8 mouse cellular contexts compared by ENCODE assay signal in the genomic region with DNA sequence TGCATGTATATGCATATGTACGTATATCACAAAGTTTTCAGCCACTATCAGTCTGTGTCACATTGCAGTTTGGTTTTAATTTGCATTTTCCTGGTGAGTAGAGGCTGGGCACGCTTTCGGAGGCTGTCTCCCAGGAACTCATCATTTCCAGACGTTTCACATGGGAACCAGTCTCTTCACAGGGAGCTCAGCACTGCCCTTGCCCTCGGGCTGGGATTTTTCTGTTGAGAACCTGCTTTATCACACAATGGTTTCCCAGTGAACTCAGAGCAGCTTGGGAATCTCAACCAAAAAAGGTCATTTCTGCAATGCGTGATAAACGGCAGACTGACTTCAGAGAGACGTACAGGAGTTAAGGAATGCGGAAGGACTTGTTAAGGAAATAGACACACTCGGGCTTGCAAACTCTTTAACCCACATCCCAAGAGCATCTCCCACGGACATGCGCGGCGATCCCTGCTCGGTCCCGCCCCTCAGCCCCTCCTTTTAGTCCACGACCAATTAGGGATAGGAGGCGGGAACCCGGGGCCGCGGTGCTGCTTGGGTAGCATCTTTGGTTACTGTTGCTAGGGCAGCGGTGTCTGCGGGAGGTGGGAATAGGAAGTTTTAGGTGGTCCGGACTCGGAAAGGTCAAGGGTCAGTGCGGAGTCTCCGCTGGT. TPM values are rescaled to one million over a fixed set of nuclear protein-coding genes. Genes with fewer than 3 reads are reported as not detected.
DNase-seq lines count a peak whose midpoint lies in the region; ATAC-seq and TF ChIP-seq lines count a peak whose summit lies in the region.

TSS of gene Kif6 (plus strand) at position 560 of the 659 bp plus-strand sequence.

- peak; percentile 8 to 18 for DNase-seq in spleen, adult 18-20 months
- no peak for DNase-seq in spleen, adult 12 weeks (ENCODE audit: low spot score)
- peak; percentile 93 for DNase-seq in forebrain, embryonic 11.5 days (ENCODE audit: low spot score)
- peak; percentile 88 for DNase-seq in limb, embryonic 14.5 days (ENCODE audit: low spot score)
- peak; percentile 88 for DNase-seq in midbrain, postnatal 0 days (ENCODE audit: low spot score)

- peak within 1 kb of the TSS; percentile 60 for H3K9ac ChIP-seq in forebrain, embryonic 11.5 days (ENCODE audit: low read length)
- H3K9ac ChIP-seq in heart, embryonic 13.5 days = peak within 1 kb of the TSS; percentile 82
- H3K9ac ChIP-seq in kidney, embryonic 16.5 days (replicated peaks; ENCODE audit: low read length) = peak within 1 kb of the TSS; percentile 59
- peak within 1 kb of the TSS; percentile 50 for H3K9ac ChIP-seq in limb, embryonic 14.5 days (ENCODE audit: low read depth, low read length, severe bottlenecking)
- peak within 1 kb of the TSS; percentile 48 for H3K9ac ChIP-seq in midbrain, postnatal 0 days (replicated peaks; ENCODE audit: low read length, poor library complexity, severe bottlenecking)

- H3K4me1 ChIP-seq in forebrain, embryonic 11.5 days (replicated peaks; ENCODE audit: control insufficient read depth, insufficient read depth, low read length) = no peaks in the 10 kb centered on the region
- H3K4me1 ChIP-seq in heart, embryonic 13.5 days = peaks cover 13% of the 10 kb centered on the region
- H3K4me1 ChIP-seq in kidney, embryonic 16.5 days (ENCODE audit: insufficient read depth, low read length) = peaks cover 10% of the 10 kb centered on the region
- H3K4me1 ChIP-seq in limb, embryonic 14.5 days (ENCODE audit: control insufficient read depth, insufficient read depth, low read length) = peaks cover 16% of the 10 kb centered on the region
- no peaks in the 10 kb centered on the region for H3K4me1 ChIP-seq in midbrain, postnatal 0 days (ENCODE audit: insufficient read depth, low read length)
- H3K4me1 ChIP-seq in testis, adult 2 months (ENCODE audit: control insufficient read depth, insufficient read depth, low read length) = peaks cover 12% of the 10 kb centered on the region

- peak within 1 kb of the TSS; percentile 91 for H3K4me2 ChIP-seq in forebrain, embryonic 11.5 days (ENCODE audit: low read depth, low read length, severe bottlenecking)
- peak within 1 kb of the TSS; percentile 97 for H3K4me2 ChIP-seq in heart, embryonic 13.5 days
- peak within 1 kb of the TSS; percentile 95 for H3K4me2 ChIP-seq in kidney, embryonic 16.5 days (replicated peaks; ENCODE audit: low read depth, low read length)
- peak within 1 kb of the TSS; percentile 93 for H3K4me2 ChIP-seq in limb, embryonic 14.5 days (replicated peaks; ENCODE audit: low read depth, low read length, severe bottlenecking)
- peak within 1 kb of the TSS; percentile 97 for H3K4me2 ChIP-seq in midbrain, postnatal 0 days (ENCODE audit: low read depth, low read length, poor library complexity, severe bottlenecking)

- TF ChIP-seq POLR2A in limb, embryonic 14.5 days (IDR thresholded peaks at IDR 0.05; ENCODE audit: borderline replicate concordance, extremely low read depth, insufficient read depth, insufficient read length) = 0 out of 2 replicates have a peak, but pooled peaks have one; percentile 55
- peak; percentile 29; the same call in 1 of the 2 replicates for TF ChIP-seq POLR2A in testis, adult 2 months (IDR thresholded peaks at IDR 0.05; ENCODE audit: control insufficient read depth, low read depth, low read length)

- H3K9me3 ChIP-seq in forebrain, embryonic 11.5 days (ENCODE audit: control insufficient read depth, low read length) = no peaks in the 10 kb centered on the region
- no peaks in the 10 kb centered on the region for H3K9me3 ChIP-seq in heart, embryonic 13.5 days
- H3K9me3 ChIP-seq in kidney, embryonic 16.5 days (ENCODE audit: low read length) = no peaks in the 10 kb centered on the region
- no peaks in the 10 kb centered on the region for H3K9me3 ChIP-seq in limb, embryonic 14.5 days (ENCODE audit: control insufficient read depth, low read length)
- H3K9me3 ChIP-seq in midbrain, postnatal 0 days (ENCODE audit: low read length) = no peaks in the 10 kb centered on the region

- WGBS in forebrain, embryonic 11.5 days = 2% methylated on average over 27 of the region's 27 CpGs
- WGBS in heart, embryonic 13.5 days = 2% methylated on average over 27 of the region's 27 CpGs
- WGBS in kidney, embryonic 16.5 days = 2% methylated on average over 27 of the region's 27 CpGs
- WGBS in limb, embryonic 14.5 days = 1% methylated on average over 27 of the region's 27 CpGs
- 2% methylated on average over 27 of the region's 27 CpGs for WGBS in midbrain, postnatal 0 days

- no peak within 1 kb of the TSS for H3K27ac ChIP-seq in forebrain, embryonic 11.5 days (ENCODE audit: low read depth, low read length)
- H3K27ac ChIP-seq in heart, embryonic 13.5 days (replicated peaks) = peak within 1 kb of the TSS; percentile 59
- H3K27ac ChIP-seq in kidney, embryonic 16.5 days (ENCODE audit: low read length) = peak within 1 kb of the TSS; percentile 51; the same call in 1 of the 2 replicates
- H3K27ac ChIP-seq in limb, embryonic 14.5 days (replicated peaks; ENCODE audit: low read depth, low read length) = no peak within 1 kb of the TSS
- peak within 1 kb of the TSS; percentile 21; the same call in 1 of the 2 replicates for H3K27ac ChIP-seq in midbrain, postnatal 0 days (ENCODE audit: low read depth, low read length)
- no peak within 1 kb of the TSS; the same call in 1 of the 2 replicates for H3K27ac ChIP-seq in testis, adult 2 months (ENCODE audit: control insufficient read depth, insufficient read depth, low read depth, low read length)

- H3K4me3 ChIP-seq in forebrain, embryonic 11.5 days (ENCODE audit: low read depth, low read length) = peak within 1 kb of the TSS; percentile 66
- H3K4me3 ChIP-seq in heart, embryonic 13.5 days = peak within 1 kb of the TSS; percentile 75
- H3K4me3 ChIP-seq in kidney, embryonic 16.5 days (ENCODE audit: low read length) = peak within 1 kb of the TSS; percentile 73
- peak within 1 kb of the TSS; percentile 57 for H3K4me3 ChIP-seq in limb, embryonic 14.5 days (replicated peaks; ENCODE audit: low read length)
- H3K4me3 ChIP-seq in midbrain, postnatal 0 days (ENCODE audit: low read depth, low read length) = peak within 1 kb of the TSS; percentile 56
- peak within 1 kb of the TSS; percentile 93 for H3K4me3 ChIP-seq in testis, adult 2 months (ENCODE audit: control insufficient read depth, low read depth, low read length)

- TF ChIP-seq CTCF in midbrain, postnatal 0 days (IDR thresholded peaks at IDR 0.05) = no peak
- TF ChIP-seq CTCF in testis, adult 2 months (IDR thresholded peaks at IDR 0.05; ENCODE audit: control insufficient read depth, insufficient read depth, insufficient replicate concordance, low read depth, low read length) = no peak

- H3K36me3 ChIP-seq in forebrain, embryonic 11.5 days (ENCODE audit: control insufficient read depth, insufficient read depth, low read length) = no peaks in the 10 kb centered on the region
- no peaks in the 10 kb centered on the region for H3K36me3 ChIP-seq in heart, embryonic 13.5 days
- no peaks in the 10 kb centered on the region for H3K36me3 ChIP-seq in kidney, embryonic 16.5 days (ENCODE audit: insufficient read depth, low read length)
- H3K36me3 ChIP-seq in limb, embryonic 14.5 days (ENCODE audit: control insufficient read depth, insufficient read depth, low read length) = no peaks in the 10 kb centered on the region
- no peaks in the 10 kb centered on the region for H3K36me3 ChIP-seq in midbrain, postnatal 0 days (ENCODE audit: insufficient read depth, low read length)
- no peaks in the 10 kb centered on the region for H3K36me3 ChIP-seq in testis, adult 2 months (ENCODE audit: control insufficient read depth, insufficient read depth, low read length)

- H3K27me3 ChIP-seq in forebrain, embryonic 11.5 days (ENCODE audit: control insufficient read depth, insufficient read depth, low read length) = no peaks in the 10 kb centered on the region
- no peaks in the 10 kb centered on the region for H3K27me3 ChIP-seq in heart, embryonic 13.5 days (replicated peaks)
- no peaks in the 10 kb centered on the region for H3K27me3 ChIP-seq in kidney, embryonic 16.5 days (ENCODE audit: insufficient read depth, low read length)
- H3K27me3 ChIP-seq in limb, embryonic 14.5 days (ENCODE audit: control insufficient read depth, insufficient read depth, low read length) = no peaks in the 10 kb centered on the region
- H3K27me3 ChIP-seq in midbrain, postnatal 0 days (ENCODE audit: insufficient read depth, low read length) = no peaks in the 10 kb centered on the region
- H3K27me3 ChIP-seq in testis, adult 2 months (ENCODE audit: control insufficient read depth, insufficient read depth, low read length) = no peaks in the 10 kb centered on the region

- ATAC-seq in forebrain, embryonic 11.5 days (replicated peaks; ENCODE audit: low FRiP score) = peak; percentile 98
- peak; percentile 73 for ATAC-seq in heart, embryonic 13.5 days (ENCODE audit: extremely low read depth, insufficient number of reproducible peaks, low FRiP score, low TSS enrichment)
- ATAC-seq in kidney, embryonic 16.5 days (ENCODE audit: low FRiP score, low TSS enrichment) = peak; percentile 98
- ATAC-seq in limb, embryonic 14.5 days (ENCODE audit: low FRiP score, low read depth) = peak; percentile 95
- ATAC-seq in midbrain, postnatal 0 days (ENCODE audit: low FRiP score) = peak; percentile 95

RNA-seq across cellular contexts. Expression of gene Kif6, which starts in this region (rescaled TPM):
- polyA plus RNA-seq in forebrain, embryonic 11.5 days (2014; fragmentation: Nextera tagmentation; extraction: Ambion mirVana) = 3.1 and 3.4 TPM in 2 replicates
- 1.2 and 1.6 TPM in 2 replicates for polyA plus RNA-seq in heart, embryonic 13.5 days (2015; fragmentation: Nextera tagmentation; extraction: Ambion mirVana)
- polyA plus RNA-seq in kidney, embryonic 16.5 days (2015; fragmentation: Nextera tagmentation; extraction: Ambion mirVana) = 1.6 and 2.2 TPM in 2 replicates
- polyA plus RNA-seq in limb, embryonic 14.5 days (2012; rRNA removed) = 0.78 and 1.1 TPM in 2 replicates
- 1.1 and 1.9 TPM in 2 replicates for polyA plus RNA-seq in limb, embryonic 14.5 days (2014; fragmentation: Nextera tagmentation; extraction: Ambion mirVana)
- 2.1 and 2.7 TPM in 2 replicates for total RNA-seq in midbrain, postnatal 0 days (2014; rRNA removed)
- 1.1 and 1.7 TPM in 2 replicates for polyA plus RNA-seq in midbrain, postnatal 0 days (2015; fragmentation: Nextera tagmentation; extraction: Ambion mirVana)
- polyA plus RNA-seq in testis, adult 2 months (2012; rRNA removed) = 5.8 and 6.5 TPM in 2 replicates

Comparison
In these comparisons a context has a peak if more than half of its experiments do, and no peak if none do; other contexts are left out.
1. H3K27ac ChIP-seq: peak in heart, embryonic 13.5 days (single experiment), kidney, embryonic 16.5 days (single experiment) and midbrain, postnatal 0 days (single experiment); none in forebrain, embryonic 11.5 days (single experiment), limb, embryonic 14.5 days (single experiment) and testis, adult 2 months (single experiment).
2. Peak in every context shown above with its lines, with median percentiles within 50 percentile points of each other: ATAC-seq, H3K4me2 ChIP-seq, H3K4me3 ChIP-seq and H3K9ac ChIP-seq.